Mouse (Mus musculus) stomach, embryonic 14.5 days (tissue): Measurements from ENCODE around the gene Dvl3. TPM values are rescaled to one million over a fixed set of nuclear protein-coding genes. Genes with fewer than 3 reads are reported as not detected.

Experiments
- ATAC-seq: fragments of 200-750 bp; cut with Nextera tagmentation; 2 replicates; pipeline ENCODE4 v1.8.0; 2017; ENCODE audit warnings: low read depth, moderate TSS enrichment; ENCODE audit not compliant: insufficient number of reproducible peaks, insufficient read depth, low FRiP score
- H3K27ac ChIP-seq: fragments of 300-500 bp; sonication (generic); 2 replicates; pipeline ENCODE4 v1.5.1; 2014; ENCODE audit warnings: mild to moderate bottlenecking, low read length, moderate library complexity, mixed read lengths
- H3K27me3 ChIP-seq: fragments of 300-500 bp; sonication (generic); 2 replicates; pipeline ENCODE4 v1.6.1; 2014; ENCODE audit warnings: low read length, control low read depth, mixed read lengths; ENCODE audit not compliant: control insufficient read depth, insufficient read depth
- H3K36me3 ChIP-seq: fragments of 300-500 bp; sonication (generic); 2 replicates; pipeline ENCODE4 v1.6.1; 2014; ENCODE audit warnings: mild to moderate bottlenecking, control low read depth, low read length, moderate library complexity, mixed read lengths; ENCODE audit not compliant: control insufficient read depth, insufficient read depth
- H3K4me1 ChIP-seq: fragments of 300-500 bp; sonication (generic); 2 replicates; pipeline ENCODE4 v1.6.1; 2014; ENCODE audit warnings: low read length, control low read depth, mixed read lengths; ENCODE audit not compliant: control insufficient read depth, insufficient read depth
- H3K4me2 ChIP-seq: fragments of 300-500 bp; sonication (generic); replicated peaks from 2 replicates; pipeline ENCODE4 v1.6.1; 2014; ENCODE audit warnings: low read depth, low read length, control low read depth
- H3K4me3 ChIP-seq: fragments of 300-500 bp; sonication (generic); 2 replicates; pipeline ENCODE4 v1.5.1; 2014; ENCODE audit warnings: low read depth, low read length, control low read depth
- H3K9ac ChIP-seq: fragments of 300-500 bp; sonication (generic); replicated peaks from 2 replicates; pipeline ENCODE4 v1.6.1; 2014; ENCODE audit warnings: low read depth, mild to moderate bottlenecking, control low read depth, low read length, moderate library complexity, mixed read lengths
- H3K9me3 ChIP-seq: fragments of 300-500 bp; sonication (generic); 2 replicates; pipeline ENCODE4 v1.6.1; 2016; ENCODE audit warnings: low read depth, low read length, control low read depth; ENCODE audit not compliant: control insufficient read depth
- WGBS: fragments of 180-500 bp; shearing (Covaris S2); extraction: QIAGEN DNeasy Blood & Tissue Kit; methylation state at CpG from one replicate; pipeline ENCODE4 v1.1.7; 2014; 5-methylcytosine and 5-hydroxymethylcytosine counted together
- polyA plus RNA-seq: library from polyadenylated mRNA; unstranded; fragments of >200 nt; fragmentation: Nextera tagmentation; extraction: Ambion mirVana; gene quantifications from 2 replicates; pipeline ENCODE4 v1.2.1, GENCODE M21; 2014

The Dvl3 gene
- polyA plus RNA-seq, 1 experiment from 2014 or later, result 31.7 TPM

DNA sequence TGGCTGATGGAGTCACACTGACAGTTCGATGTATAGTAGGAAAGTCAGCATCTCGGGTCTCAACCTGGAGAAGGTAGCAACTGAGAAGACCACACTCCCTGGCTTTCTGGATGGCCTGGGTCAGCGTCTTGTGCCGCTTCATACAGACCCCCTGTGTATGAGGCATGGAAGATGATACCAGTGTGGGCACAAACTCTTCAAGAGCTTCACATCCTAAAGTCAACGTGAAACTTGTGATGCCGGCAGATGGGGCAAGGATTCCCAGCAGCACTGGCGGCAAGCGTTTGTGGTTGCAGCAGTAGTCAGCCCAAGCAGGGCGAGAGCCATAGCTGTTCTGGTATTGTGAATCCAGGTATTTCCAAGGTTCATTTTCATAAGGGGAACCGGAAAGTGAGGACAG, 28.9 kb downstream of the Dvl3 start:
- peaks cover 12% of the 10 kb centered on the region for H3K4me1 ChIP-seq
- no peaks in the 10 kb centered on the region for H3K27me3 ChIP-seq
- H3K4me3 ChIP-seq, result no peak overlapping the region
- 89% methylated on average over 10 of the region's 10 CpGs for WGBS
- no peak for ATAC-seq
- H3K9me3 ChIP-seq, result no peaks in the 10 kb centered on the region
- H3K9ac ChIP-seq, result no peak overlapping the region
- no peak overlapping the region for H3K27ac ChIP-seq
- H3K4me2 ChIP-seq, result no peak overlapping the region
- peaks cover 40% of the 10 kb centered on the region for H3K36me3 ChIP-seq

DNA sequence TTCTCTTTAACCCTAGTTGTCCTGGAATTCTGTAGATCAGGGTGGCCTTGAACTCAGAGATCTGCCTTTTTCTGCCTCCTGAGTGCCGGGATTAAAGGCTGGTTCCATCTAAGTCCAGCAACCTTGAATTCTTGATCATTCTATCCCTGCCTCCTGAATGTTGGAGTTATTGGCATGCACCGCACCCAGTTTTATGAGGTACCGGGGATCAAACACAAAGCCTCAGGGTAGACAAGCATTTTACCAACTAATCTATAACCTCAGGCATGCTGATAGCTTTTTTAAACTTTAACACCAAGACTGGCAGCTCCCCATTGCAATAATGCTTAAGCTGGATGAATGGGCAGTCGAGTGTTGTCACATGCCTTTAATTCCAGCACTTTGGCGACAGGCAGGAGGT, 30.6 kb downstream of the Dvl3 start:
- 50% methylated on average over 5 of the region's 5 CpGs for WGBS
- peaks cover 38% of the 10 kb centered on the region for H3K36me3 ChIP-seq
- H3K4me3 ChIP-seq, result peak overlapping the region; percentile 94

GRCm38 (mm10) chr16:20548096-20548948, 31.5 kb downstream of the Dvl3 start, which contains the start of gene Abcf3:
Gene Abcf3 (plus strand): TSS chr16:20548577.
- WGBS, result under 1% methylated on average over 56 of the region's 56 CpGs
- Histone ChIP-seq H3K4me2 (peak within 1 kb of the TSS; percentile 94), H3K4me1 (peaks cover 12% of the 10 kb centered on the region), H3K27ac (peak within 1 kb of the TSS; percentile 44; the same call in 1 of the 2 replicates), H3K36me3 (peaks cover 39% of the 10 kb centered on the region), H3K4me3 (peak within 1 kb of the TSS; percentile 94), H3K9ac (peak within 1 kb of the TSS; percentile 82), H3K27me3 (no peaks in the 10 kb centered on the region), H3K9me3 (no peaks in the 10 kb centered on the region)
- peak; percentile 99 for ATAC-seq

More for the DNA sequence above, 30.6 kb downstream of the Dvl3 start:
- peak overlapping the region; percentile 70 for H3K4me2 ChIP-seq
- H3K9ac ChIP-seq, result no peak overlapping the region
- ATAC-seq, result no peak
- H3K27me3 ChIP-seq, result no peaks in the 10 kb centered on the region
- H3K27ac ChIP-seq, result peak overlapping the region; percentile 44; the same call in 1 of the 2 replicates
- H3K4me1 ChIP-seq, result peaks cover 12% of the 10 kb centered on the region
- no peaks in the 10 kb centered on the region for H3K9me3 ChIP-seq

DNA sequence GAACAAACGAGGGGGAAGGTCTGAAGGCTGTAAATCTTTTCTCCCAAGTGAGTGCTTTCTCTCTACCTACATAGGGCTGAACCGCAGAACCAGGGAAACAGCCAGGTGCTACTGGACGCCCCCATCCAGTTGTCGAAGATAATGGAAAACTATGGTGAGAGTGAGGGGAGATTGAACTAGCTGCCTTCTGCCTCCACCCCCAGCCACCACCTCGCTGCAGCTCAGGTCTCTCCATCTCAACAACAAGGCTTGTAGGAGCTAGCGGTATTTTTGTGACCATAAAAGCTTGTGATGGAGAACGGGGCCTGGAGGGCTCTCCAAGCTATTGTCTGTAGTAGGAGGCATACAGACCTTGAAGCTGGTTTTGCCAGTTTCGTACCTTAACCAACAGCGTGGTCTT, 32.4 kb downstream of the Dvl3 start:
- ATAC-seq, result no peak

DNA sequence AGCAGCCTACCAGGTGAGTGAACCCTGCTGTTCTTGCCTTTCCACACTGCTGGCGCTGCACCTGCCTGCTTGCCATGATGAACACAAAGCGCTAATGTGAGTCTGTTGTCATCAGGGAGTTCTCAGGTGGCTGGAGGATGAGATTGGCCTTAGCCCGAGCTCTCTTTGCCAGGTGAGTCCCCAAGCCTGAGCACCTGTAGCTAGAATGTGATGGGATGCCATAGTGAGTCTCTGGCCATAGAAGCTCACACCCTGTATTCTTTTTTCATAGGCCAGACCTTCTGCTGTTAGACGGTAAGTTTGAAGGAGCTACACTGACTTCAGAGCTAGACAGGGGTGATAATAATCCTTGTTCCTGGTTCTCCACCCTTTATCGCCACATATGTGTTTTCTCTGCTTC, 34.9 kb downstream of the Dvl3 start:
- no peak for ATAC-seq
- Histone ChIP-seq H3K36me3 (peaks cover 41% of the 10 kb centered on the region), H3K4me2 (no peak overlapping the region), H3K27ac (no peak overlapping the region), H3K9me3 (no peaks in the 10 kb centered on the region), H3K4me3 (no peak overlapping the region), H3K9ac (no peak overlapping the region), H3K4me1 (peaks cover 12% of the 10 kb centered on the region), H3K27me3 (no peaks in the 10 kb centered on the region)
- WGBS, result 97% methylated on average over 5 of the region's 5 CpGs

More for the DNA sequence above, 32.4 kb downstream of the Dvl3 start:
- H3K9ac ChIP-seq, result peak overlapping the region; percentile 82
- WGBS, result 45% methylated on average over 9 of the region's 9 CpGs
- peak overlapping the region; percentile 94 for H3K4me3 ChIP-seq
- H3K27ac ChIP-seq, result no peak overlapping the region
- H3K9me3 ChIP-seq, result no peaks in the 10 kb centered on the region
- peak overlapping the region; percentile 94 for H3K4me2 ChIP-seq
- peaks cover 39% of the 10 kb centered on the region for H3K36me3 ChIP-seq
- H3K4me1 ChIP-seq, result peaks cover 12% of the 10 kb centered on the region
- H3K27me3 ChIP-seq, result no peaks in the 10 kb centered on the region

GRCm38 (mm10) chr16:20552594-20552993, 35.8 kb downstream of the Dvl3 start:
- H3K4me3 ChIP-seq, result no peak overlapping the region
- H3K9me3 ChIP-seq, result no peaks in the 10 kb centered on the region
- 100% methylated on average over 1 of the region's 1 CpGs for WGBS
- no peak overlapping the region for H3K27ac ChIP-seq
- H3K9ac ChIP-seq, result no peak overlapping the region
- H3K27me3 ChIP-seq, result no peaks in the 10 kb centered on the region
- H3K4me1 ChIP-seq, result peaks cover 10% of the 10 kb centered on the region
- ATAC-seq, result no peak
- no peak overlapping the region for H3K4me2 ChIP-seq
- peaks cover 44% of the 10 kb centered on the region for H3K36me3 ChIP-seq

GRCm38 (mm10) chr16:20555000-20555399, 38.2 kb downstream of the Dvl3 start:
- no peak overlapping the region for H3K4me3 ChIP-seq
- no peaks in the 10 kb centered on the region for H3K27me3 ChIP-seq
- no peaks in the 10 kb centered on the region for H3K9me3 ChIP-seq
- no peak for ATAC-seq
- peaks cover 64% of the 10 kb centered on the region for H3K36me3 ChIP-seq
- H3K4me1 ChIP-seq, result no peaks in the 10 kb centered on the region
- no peak overlapping the region for H3K9ac ChIP-seq
- H3K4me2 ChIP-seq, result no peak overlapping the region
- no peak overlapping the region for H3K27ac ChIP-seq
- WGBS, result 91% methylated on average over 6 of the region's 6 CpGs

DNA sequence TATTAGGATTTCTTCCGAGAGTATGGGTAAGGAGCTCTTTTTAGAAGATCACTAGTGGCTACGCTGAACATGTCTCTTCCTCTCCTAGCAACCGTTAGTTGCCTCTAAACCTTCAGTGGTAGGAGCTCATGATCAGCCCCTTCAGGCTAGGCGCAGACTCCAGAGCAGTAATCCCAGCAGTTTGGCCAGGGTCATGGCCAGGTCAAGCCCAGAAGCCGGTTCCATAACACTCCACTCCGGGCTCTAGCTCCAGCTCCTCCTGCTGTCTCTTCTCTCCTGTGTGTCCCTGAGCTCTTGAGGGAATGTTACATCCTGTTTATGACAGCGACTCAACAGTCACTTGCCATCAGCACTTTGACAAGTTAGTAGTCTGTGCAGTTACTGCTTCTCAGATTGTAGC, 40.6 kb downstream of the Dvl3 start:
- no peak overlapping the region for H3K4me3 ChIP-seq
- 68% methylated on average over 7 of the region's 7 CpGs for WGBS
- no peaks in the 10 kb centered on the region for H3K9me3 ChIP-seq
- H3K27me3 ChIP-seq, result no peaks in the 10 kb centered on the region
- no peaks in the 10 kb centered on the region for H3K4me1 ChIP-seq
- ATAC-seq, result no peak
- H3K27ac ChIP-seq, result no peak overlapping the region
- H3K9ac ChIP-seq, result no peak overlapping the region
- H3K4me2 ChIP-seq, result no peak overlapping the region
- H3K36me3 ChIP-seq, result peaks cover 59% of the 10 kb centered on the region
